In genomic region chr6:27913281-27913680, GRCm38 (mm10) we compare ENCODE assay signal across 13 mouse cellular contexts.
DNase-seq lines count a peak whose midpoint lies in the region.
"Had no signal": no experiment of that assay in that cellular context is flagged by ENCODE, and none has a peak within 500 bp of the region (broad histone marks: within the 10 kb centered on the region; RNA-seq: fewer than 3 reads in every experiment).

No protein-coding gene starts in this region.

- DNase-seq in adrenal gland, postnatal 14 days, result peak; percentile 6
- no peak for DNase-seq in adrenal gland, adult (ENCODE audit: inconsistent age in 2 of 2, low spot score in 1 of 2)
- peak; percentile 48 to 58 for DNase-seq in kidney, postnatal 4 days
- DNase-seq in kidney, adult 8-10 months, result no peak
- DNase-seq in embryo, embryonic 10.5 days (ENCODE audit: low spot score), result peak; percentile 49
- peak; percentile 23 for DNase-seq in mesoderm, embryonic 11.5 days (ENCODE audit: low read depth, low spot score)
- no peak for DNase-seq in thymus, adult 18-20 months
- DNase-seq in heart, adult 11 months, result no peak
- DNase-seq: cerebellum, postnatal 36 days; heart, postnatal 36 days; kidney, adult 2 months; lung, postnatal 10 days; spleen, adult 18-20 months had no signal

Comparison
In these comparisons a context has a peak if more than half of its experiments do, and no peak if none do; other contexts are left out.
1. DNase-seq: peak in adrenal gland, postnatal 14 days (single experiment), kidney, postnatal 4 days (2 of 2), embryo, embryonic 10.5 days (single experiment) and mesoderm, embryonic 11.5 days (single experiment); none in adrenal gland, adult (0 of 2), kidney, adult 8-10 months (0 of 2), thymus, adult 18-20 months (0 of 2) and heart, adult 11 months (single experiment).